Mouse (Mus musculus) liver, embryonic 15.5 days (tissue): ENCODE data around the gene Clip2. TPM values are rescaled to one million over a fixed set of nuclear protein-coding genes. Genes with fewer than 3 reads are reported as not detected.
A peak's percentile ranks its signal among the peaks of the same experiment; 100 is the strongest.
"Not testable (repeated sequence)": the region's sequence is repeated elsewhere in the genome, so short reads cannot be mapped to it uniquely, and the experiment has no call there.

Experiments
- ATAC-seq: fragments of 200-750 bp; cut with Nextera tagmentation; 2 replicates; pipeline ENCODE4 v1.8.0; 2017; ENCODE audit warnings: moderate number of reproducible peaks, mild to moderate bottlenecking, moderate library complexity; ENCODE audit not compliant: insufficient read depth
- H3K27ac ChIP-seq: fragments of 300-500 bp; sonication (generic); replicated peaks from 2 replicates; pipeline ENCODE4 v1.5.1; 2015; ENCODE audit warnings: mild to moderate bottlenecking, inconsistent platforms
- H3K27me3 ChIP-seq: fragments of 300-500 bp; sonication (generic); 2 replicates; pipeline ENCODE4 v1.6.1; 2015; ENCODE audit warnings: mild to moderate bottlenecking, inconsistent platforms
- H3K36me3 ChIP-seq: fragments of 300-500 bp; sonication (generic); replicated peaks from 2 replicates; pipeline ENCODE4 v1.6.1; 2015; ENCODE audit warnings: moderate library complexity, mild to moderate bottlenecking, inconsistent platforms
- H3K4me1 ChIP-seq: fragments of 300-500 bp; sonication (generic); replicated peaks from 2 replicates; pipeline ENCODE4 v1.6.1; 2015; ENCODE audit warnings: inconsistent platforms
- H3K4me2 ChIP-seq: fragments of 300-500 bp; sonication (generic); 2 replicates; pipeline ENCODE4 v1.6.1; 2015; ENCODE audit warnings: moderate library complexity, mild to moderate bottlenecking, inconsistent platforms
- H3K4me3 ChIP-seq: fragments of 300-500 bp; sonication (generic); replicated peaks from 2 replicates; pipeline ENCODE4 v1.5.1; 2015; ENCODE audit warnings: mild to moderate bottlenecking, inconsistent platforms
- H3K9ac ChIP-seq: fragments of 300-500 bp; sonication (generic); 2 replicates; pipeline ENCODE4 v1.6.1; 2015; ENCODE audit warnings: moderate library complexity, mild to moderate bottlenecking, inconsistent platforms
- H3K9me3 ChIP-seq: fragments of 300-500 bp; sonication (generic); replicated peaks from 2 replicates; pipeline ENCODE4 v1.6.1; 2016; ENCODE audit warnings: inconsistent platforms
- WGBS: fragments of 180-500 bp; shearing (Covaris S2); methylation state at CpG from one replicate; pipeline ENCODE4 v1.1.7; 2015; ENCODE audit warnings: mixed read lengths; ENCODE audit not compliant: insufficient replicate concordance; 5-methylcytosine and 5-hydroxymethylcytosine counted together
- polyA plus RNA-seq: library from polyadenylated mRNA; unstranded; fragments of >200 nt; fragmentation: Nextera tagmentation; extraction: Ambion mirVana; gene quantifications from 2 replicates; pipeline ENCODE4 v1.2.1, GENCODE M21; 2015

Clip2 gene
- polyA plus RNA-seq, 1 experiment from 2014 or later, result 0.46 TPM

GRCm38 (mm10) chr5:134488596-134488995 is 63.6 kb downstream of the Clip2 start:
- Histone ChIP-seq H3K36me3 (peaks cover 4% of the 10 kb centered on the region; the same call in 1 of the 2 replicates), H3K4me3 (no peak overlapping the region), H3K4me1 (peaks cover 18% of the 10 kb centered on the region), H3K27me3 (no peaks in the 10 kb centered on the region), H3K27ac (no peak overlapping the region), H3K9ac (no peak overlapping the region), H3K4me2 (no peak overlapping the region), H3K9me3 (no peaks in the 10 kb centered on the region)
- 82% methylated on average over 4 of the region's 4 CpGs for WGBS
- no peak for ATAC-seq

GRCm38 (mm10) chr5:134488042-134488441 is 64.2 kb downstream of the Clip2 start:
- Histone ChIP-seq H3K9ac (no peak overlapping the region), H3K27ac (no peak overlapping the region), H3K4me2 (no peak overlapping the region), H3K27me3 (no peaks in the 10 kb centered on the region), H3K9me3 (no peaks in the 10 kb centered on the region), H3K4me1 (peaks cover 16% of the 10 kb centered on the region), H3K4me3 (no peak overlapping the region), H3K36me3 (peaks cover 4% of the 10 kb centered on the region; the same call in 1 of the 2 replicates)
- no peak for ATAC-seq
- WGBS, result 69% methylated on average over 10 of the region's 10 CpGs

GRCm38 (mm10) chr5:134485900-134486665 is 66.2 kb downstream of the Clip2 start:
- WGBS, result 52% methylated on average over 13 of the region's 13 CpGs
- H3K36me3 ChIP-seq, result peaks cover 4% of the 10 kb centered on the region; the same call in 1 of the 2 replicates
- H3K9me3 ChIP-seq, result no peaks in the 10 kb centered on the region
- H3K27me3 ChIP-seq, result no peaks in the 10 kb centered on the region
- no peak overlapping the region for H3K9ac ChIP-seq
- no peak overlapping the region for H3K4me2 ChIP-seq
- H3K27ac ChIP-seq, result no peak overlapping the region
- peak; percentile 44; the same call in 1 of the 2 replicates for ATAC-seq
- H3K4me3 ChIP-seq, result no peak overlapping the region
- peaks cover 9% of the 10 kb centered on the region for H3K4me1 ChIP-seq

DNA sequence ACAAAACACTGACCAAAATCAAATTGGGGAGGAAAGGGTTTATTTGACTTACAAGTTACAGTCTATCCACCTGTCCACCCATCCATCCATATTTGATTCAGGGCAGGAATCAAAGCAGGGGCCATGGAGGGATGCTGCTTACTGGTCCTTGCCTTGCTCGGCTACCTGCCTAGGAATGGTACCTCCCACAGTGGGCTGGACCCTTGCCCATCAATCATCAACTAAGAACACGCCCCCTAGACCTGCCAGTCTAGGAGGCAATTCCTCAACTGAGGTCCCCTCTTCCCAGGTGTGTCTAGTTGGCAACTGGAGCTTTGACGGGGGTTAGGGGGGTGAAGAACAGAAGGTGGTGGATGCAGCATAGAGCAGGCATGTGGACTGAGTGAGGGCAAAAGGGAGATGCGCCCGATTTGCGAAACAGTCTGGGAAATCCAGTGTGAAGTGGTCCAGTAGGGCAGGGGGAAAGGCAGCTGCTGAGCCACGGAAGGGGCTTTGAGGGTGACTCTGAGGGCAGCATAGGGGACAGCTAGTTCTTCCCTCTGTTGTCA is 67.0 kb downstream of the Clip2 start:
- Histone ChIP-seq H3K4me2 (no peak overlapping the region), H3K9me3 (no peaks in the 10 kb centered on the region), H3K36me3 (no peaks in the 10 kb centered on the region), H3K9ac (no peak overlapping the region), H3K27me3 (no peaks in the 10 kb centered on the region), H3K4me1 (peaks cover 6% of the 10 kb centered on the region), H3K27ac (no peak overlapping the region), H3K4me3 (no peak overlapping the region)
- no peak for ATAC-seq
- WGBS, result 57% methylated on average over 7 of the region's 7 CpGs

DNA sequence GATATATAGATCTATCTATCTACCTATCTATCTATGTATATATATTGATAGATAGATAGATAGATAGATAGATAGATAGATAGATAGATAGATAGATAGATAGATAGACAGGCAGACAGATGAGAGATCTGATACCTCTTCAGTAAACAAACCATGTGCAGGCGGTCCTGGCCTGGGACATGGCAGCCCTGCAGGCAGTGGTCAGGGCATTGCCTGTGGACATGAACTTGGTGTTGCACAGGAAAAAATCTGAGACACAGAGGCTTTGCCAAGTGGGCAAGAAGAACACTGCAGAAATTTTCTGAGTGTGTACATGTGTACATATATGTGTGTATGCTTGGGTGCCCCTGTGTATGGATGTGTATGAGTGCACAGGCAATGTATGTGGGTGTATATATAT is 68.9 kb downstream of the Clip2 start:
- 63% methylated on average over 1 of the region's 1 CpGs for WGBS
- Histone ChIP-seq H3K27ac (no peak overlapping the region), H3K9me3 (no peaks in the 10 kb centered on the region), H3K36me3 (no peaks in the 10 kb centered on the region), H3K4me2 (no peak overlapping the region), H3K27me3 (no peaks in the 10 kb centered on the region), H3K4me3 (no peak overlapping the region), H3K9ac (no peak overlapping the region), H3K4me1 (no peaks in the 10 kb centered on the region)
- no peak for ATAC-seq

- H3K36me3 ChIP-seq, result no peaks in the 10 kb centered on the region
- no peak overlapping the region for H3K27ac ChIP-seq
- H3K9me3 ChIP-seq, result no peaks in the 10 kb centered on the region
- H3K9ac ChIP-seq, result no peak overlapping the region
- WGBS, result 60% methylated on average over 11 of the region's 11 CpGs
- no peak for ATAC-seq
- H3K4me2 ChIP-seq, result no peak overlapping the region
- H3K27me3 ChIP-seq, result no peaks in the 10 kb centered on the region
- H3K4me3 ChIP-seq, result no peak overlapping the region
- no peaks in the 10 kb centered on the region for H3K4me1 ChIP-seq
Observed at GRCm38 (mm10) chr5:134482331-134482730, 69.9 kb downstream of the Clip2 start.

DNA sequence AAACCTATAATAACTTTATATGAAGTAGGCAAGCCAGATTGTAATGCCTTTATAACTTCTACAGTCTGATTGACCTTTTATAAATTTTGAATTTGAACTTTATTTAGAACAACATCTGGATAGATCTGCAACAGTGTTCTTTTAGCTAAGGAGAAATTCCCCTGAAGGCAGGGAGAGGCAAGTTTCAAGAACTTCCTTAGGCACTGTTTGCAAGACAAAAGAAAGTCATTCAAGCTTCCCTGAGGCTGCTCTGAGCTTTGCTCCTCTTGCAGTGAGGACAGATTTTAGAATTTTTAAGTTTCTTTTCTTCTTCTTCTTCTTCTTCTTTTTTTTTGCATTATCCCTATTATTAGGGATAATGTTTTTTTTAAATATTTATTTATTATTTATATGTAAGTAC is 73.3 kb downstream of the Clip2 start:
- not testable (repeated sequence) for H3K27me3 ChIP-seq, H3K4me2 ChIP-seq, H3K36me3 ChIP-seq, H3K9ac ChIP-seq, H3K4me1 ChIP-seq, H3K9me3 ChIP-seq, H3K4me3 ChIP-seq, ATAC-seq, H3K27ac ChIP-seq

DNA sequence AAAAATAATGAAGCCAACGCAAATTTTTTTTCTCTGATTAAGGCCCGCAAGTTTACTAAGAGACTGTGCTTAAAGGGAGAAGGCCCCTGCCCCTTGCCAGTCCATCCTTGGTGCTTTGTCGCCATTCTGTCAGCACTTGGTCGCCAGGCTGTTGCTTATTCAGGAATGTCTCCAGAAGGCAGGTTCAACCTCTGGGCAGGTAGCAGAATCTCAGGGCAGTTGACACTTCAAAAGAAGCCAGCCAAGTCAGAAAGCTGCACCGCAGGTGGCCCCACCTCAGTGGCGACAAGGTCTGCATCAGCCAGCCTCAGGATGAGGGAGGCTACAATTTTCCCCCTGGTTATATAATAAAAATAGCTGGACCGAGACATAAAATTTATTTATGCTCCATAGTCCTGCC is 76.5 kb downstream of the Clip2 start:
- not testable (repeated sequence) for H3K9me3 ChIP-seq, ATAC-seq, H3K4me1 ChIP-seq, H3K36me3 ChIP-seq, H3K9ac ChIP-seq, H3K27ac ChIP-seq, H3K4me3 ChIP-seq, H3K27me3 ChIP-seq, H3K4me2 ChIP-seq
- 76% methylated on average over 7 of the region's 7 CpGs for WGBS

- H3K27ac ChIP-seq, result no peak overlapping the region
- H3K36me3 ChIP-seq, result no peaks in the 10 kb centered on the region
- no peaks in the 10 kb centered on the region for H3K9me3 ChIP-seq
- ATAC-seq, result no peak
- peaks cover 2% of the 10 kb centered on the region; the same call in 1 of the 2 replicates for H3K4me1 ChIP-seq
- no peak overlapping the region for H3K4me3 ChIP-seq
- H3K27me3 ChIP-seq, result no peaks in the 10 kb centered on the region
- 72% methylated on average over 6 of the region's 6 CpGs for WGBS
- no peak overlapping the region for H3K4me2 ChIP-seq
- no peak overlapping the region for H3K9ac ChIP-seq
Observed at GRCm38 (mm10) chr5:134475006-134475605, 77.1 kb downstream of the Clip2 start.

DNA sequence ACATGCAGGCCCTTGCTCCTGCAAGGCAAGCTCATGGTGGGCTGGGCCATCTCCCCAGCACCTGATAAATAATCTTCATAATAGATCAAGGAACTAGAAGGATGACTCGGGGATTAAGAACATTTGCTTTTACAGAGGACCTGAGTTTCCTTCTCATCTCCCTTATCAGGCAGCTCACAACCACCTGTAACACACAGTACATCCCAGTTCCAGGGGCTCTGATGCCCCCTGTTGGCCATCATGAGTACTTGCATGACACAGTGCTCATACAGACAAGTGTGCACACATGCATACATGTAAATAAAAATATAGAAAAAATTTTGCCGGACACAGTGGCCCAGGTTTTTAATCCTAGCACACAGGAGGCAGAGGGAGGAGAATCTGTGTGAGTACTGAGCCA is 78.3 kb downstream of the Clip2 start:
- no peak for ATAC-seq
- Histone ChIP-seq H3K36me3 (no peaks in the 10 kb centered on the region), H3K9me3 (no peaks in the 10 kb centered on the region), H3K4me1 (peaks cover 14% of the 10 kb centered on the region), H3K4me2 (no peak overlapping the region), H3K27me3 (no peaks in the 10 kb centered on the region), H3K27ac (no peak overlapping the region), H3K9ac (no peak overlapping the region), H3K4me3 (no peak overlapping the region)
- WGBS, result 53% methylated on average over 2 of the region's 2 CpGs

- H3K4me2 ChIP-seq, result no peak overlapping the region
- peaks cover 44% of the 10 kb centered on the region for H3K4me1 ChIP-seq
- no peak overlapping the region for H3K9ac ChIP-seq
- H3K36me3 ChIP-seq, result no peaks in the 10 kb centered on the region
- 67% methylated on average over 8 of the region's 8 CpGs for WGBS
- no peaks in the 10 kb centered on the region for H3K27me3 ChIP-seq
- no peak overlapping the region for H3K4me3 ChIP-seq
- no peak for ATAC-seq
- H3K27ac ChIP-seq, result no peak overlapping the region
- no peaks in the 10 kb centered on the region for H3K9me3 ChIP-seq
Observed at GRCm38 (mm10) chr5:134470538-134471169, 81.6 kb downstream of the Clip2 start.
